Mouse (Mus musculus): ENCODE data around the gene Zfp318. TPM values are rescaled to one million over a fixed set of nuclear protein-coding genes. Genes with fewer than 3 reads are reported as not detected.

The Zfp318 gene
- polyA plus RNA-seq, 1 experiment: 26.2 TPM

DNA sequence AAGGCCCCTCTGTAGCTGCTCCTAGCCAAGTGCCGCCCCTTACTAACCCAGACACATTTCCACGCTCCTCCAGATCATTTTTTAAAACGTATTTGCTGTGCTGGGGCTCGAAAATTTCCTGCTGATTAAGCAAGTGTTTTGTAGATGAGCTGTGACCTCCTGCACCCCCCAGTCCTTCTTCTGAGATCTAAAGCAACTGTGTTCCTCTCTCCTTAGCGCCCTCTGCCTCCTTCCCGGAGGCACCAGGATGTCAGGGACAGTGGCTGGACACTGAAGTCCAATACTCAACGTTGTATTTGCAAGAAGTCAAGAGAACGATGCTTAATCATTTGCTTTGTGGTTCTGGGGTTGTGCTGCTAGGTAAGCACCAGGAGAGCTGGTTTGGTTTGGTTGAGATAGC, 77.8 kb downstream of the Zfp318 start:
- H3K4me3 ChIP-seq (ENCODE audit: insufficient read depth, low read length): peak overlapping the region; percentile 48
- TF ChIP-seq CTCF (IDR thresholded peaks at IDR 0.05; ENCODE audit: low read depth, low read length) (no peak), POLR2A (IDR thresholded peaks at IDR 0.05; ENCODE audit: borderline replicate concordance, low read depth, low read length) (no peak)
- H3K4me1 ChIP-seq (ENCODE audit: control insufficient read depth, insufficient read depth, low read length): no peaks in the 10 kb centered on the region
- no peak overlapping the region for H3K27ac ChIP-seq (ENCODE audit: insufficient read depth, low read depth, low read length)

GRCm38 (mm10) chr17:46462226-46462625, 78.7 kb downstream of the Zfp318 start:
- Histone ChIP-seq H3K4me3 (ENCODE audit: insufficient read depth, low read length) (no peak overlapping the region), H3K27ac (ENCODE audit: insufficient read depth, low read depth, low read length) (no peak overlapping the region), H3K4me1 (ENCODE audit: control insufficient read depth, insufficient read depth, low read length) (no peaks in the 10 kb centered on the region)
- TF ChIP-seq POLR2A (IDR thresholded peaks at IDR 0.05; ENCODE audit: borderline replicate concordance, low read depth, low read length): no peak
- no peak for TF ChIP-seq CTCF (IDR thresholded peaks at IDR 0.05; ENCODE audit: low read depth, low read length)

DNA sequence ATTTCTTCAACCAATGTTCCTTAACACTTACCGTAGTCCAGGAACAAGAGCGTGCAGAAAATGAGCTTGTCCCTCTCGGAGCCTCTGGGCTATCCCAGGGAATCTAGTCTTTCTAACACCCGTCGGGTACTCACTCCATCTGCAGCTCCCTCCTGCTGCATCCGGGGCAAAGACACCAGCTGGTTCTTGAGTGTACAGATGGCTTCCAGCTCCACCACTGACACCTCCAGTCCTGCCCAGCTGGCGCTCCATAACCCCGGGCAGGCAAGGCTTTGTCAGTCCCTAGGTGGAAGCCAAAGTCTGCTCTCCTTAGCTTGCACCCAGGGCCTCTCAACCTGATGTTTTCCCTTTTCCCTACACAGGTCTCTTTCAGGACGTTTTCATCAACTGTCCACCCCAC, 84.3 kb downstream of the Zfp318 start:
- Histone ChIP-seq H3K4me3 (ENCODE audit: insufficient read depth, low read length) (no peak overlapping the region), H3K27ac (ENCODE audit: insufficient read depth, low read depth, low read length) (no peak overlapping the region), H3K4me1 (ENCODE audit: control insufficient read depth, insufficient read depth, low read length) (no peaks in the 10 kb centered on the region)
- no peak for TF ChIP-seq CTCF (IDR thresholded peaks at IDR 0.05; ENCODE audit: low read depth, low read length)
- TF ChIP-seq POLR2A (IDR thresholded peaks at IDR 0.05; ENCODE audit: borderline replicate concordance, low read depth, low read length): no peak

Other genes starting within 250 kb of the Zfp318 start
- gene Rsph9, start 239.5 kb upstream of the Zfp318 start, polyA plus RNA-seq (2012; ENCODE audit: insufficient read depth, insufficient read length, missing spikeins): 8.6 and 12.9 TPM in 2 replicates
- gene Mad2l1bp, start 230.2 kb upstream of the Zfp318 start, polyA plus RNA-seq (2012; ENCODE audit: insufficient read depth, insufficient read length, missing spikeins): 25.8 and 28.4 TPM in 2 replicates
- gene Gtpbp2, start 222.7 kb upstream of the Zfp318 start, polyA plus RNA-seq (2012; ENCODE audit: insufficient read depth, insufficient read length, missing spikeins): 126 and 134 TPM in 2 replicates
- 13.7 and 14.4 TPM in 2 replicates for gene Polh, start 181.1 kb upstream of the Zfp318 start, polyA plus RNA-seq (2012; ENCODE audit: insufficient read depth, insufficient read length, missing spikeins)
- 16.6 and 17.3 TPM in 2 replicates for gene Xpo5, start 180.9 kb upstream of the Zfp318 start, polyA plus RNA-seq (2012; ENCODE audit: insufficient read depth, insufficient read length, missing spikeins)
- gene Polr1c, start 135.7 kb upstream of the Zfp318 start, polyA plus RNA-seq (2012; ENCODE audit: insufficient read depth, insufficient read length, missing spikeins): 29.9 and 30.7 TPM in 2 replicates
- 121 and 143 TPM in 2 replicates for gene Yipf3, start 135.7 kb upstream of the Zfp318 start, polyA plus RNA-seq (2012; ENCODE audit: insufficient read depth, insufficient read length, missing spikeins)
- 0.58 TPM in 1 of 2 replicates, not detected in the other for gene Lrrc73, start 130.2 kb upstream of the Zfp318 start, polyA plus RNA-seq (2012; ENCODE audit: insufficient read depth, insufficient read length, missing spikeins)
- gene Tjap1, start 100.7 kb upstream of the Zfp318 start, polyA plus RNA-seq (2012; ENCODE audit: insufficient read depth, insufficient read length, missing spikeins): 18.0 and 18.1 TPM in 2 replicates
- not detected in 2 replicates for gene Dlk2, start 86.3 kb upstream of the Zfp318 start, polyA plus RNA-seq (2012; ENCODE audit: insufficient read depth, insufficient read length, missing spikeins)
- 5.4 and 7.2 TPM in 2 replicates for gene Abcc10, start 55.4 kb upstream of the Zfp318 start, polyA plus RNA-seq (2012; ENCODE audit: insufficient read depth, insufficient read length, missing spikeins)
- not detected in 2 replicates for gene Crip3, start 45.2 kb downstream of the Zfp318 start, polyA plus RNA-seq (2012; ENCODE audit: insufficient read depth, insufficient read length, missing spikeins)
- gene Slc22a7, start 54.7 kb downstream of the Zfp318 start, polyA plus RNA-seq (2012; ENCODE audit: insufficient read depth, insufficient read length, missing spikeins): not detected in 2 replicates
- gene Ttbk1, start 103.9 kb downstream of the Zfp318 start, polyA plus RNA-seq (2012; ENCODE audit: insufficient read depth, insufficient read length, missing spikeins): not detected in 2 replicates
- 5.7 and 9.0 TPM in 2 replicates for gene Dnph1, start 113.0 kb downstream of the Zfp318 start, polyA plus RNA-seq (2012; ENCODE audit: insufficient read depth, insufficient read length, missing spikeins)
- gene Cul9, start 162.7 kb downstream of the Zfp318 start, polyA plus RNA-seq (2012; ENCODE audit: insufficient read depth, insufficient read length, missing spikeins): 27.7 and 46.3 TPM in 2 replicates
- 28.9 and 44.2 TPM in 2 replicates for gene Srf, start 172.4 kb downstream of the Zfp318 start, polyA plus RNA-seq (2012; ENCODE audit: insufficient read depth, insufficient read length, missing spikeins)
- 0.43 and 0.56 TPM in 2 replicates for gene Ptk7, start 245.8 kb downstream of the Zfp318 start, polyA plus RNA-seq (2012; ENCODE audit: insufficient read depth, insufficient read length, missing spikeins)

Measured in bone marrow macrophage, adult 2 months (primary cell).